Mouse (Mus musculus) lung, adult 2 months (tissue): ENCODE measurements around the gene Sfswap.

Experiments
- CTCF ChIP-seq: fragments of 200-500 bp; IDR thresholded peaks from 2 replicates; pipeline ENCODE4 v1.5.1; 2011; ENCODE audit warnings: mild to moderate bottlenecking, low read length, control low read depth; ENCODE audit not compliant: insufficient read depth
- POLR2A ChIP-seq: fragments of 200-500 bp; IDR thresholded peaks from 2 replicates; pipeline ENCODE4 v1.6.1; 2011; ENCODE audit warnings: low read depth, mild to moderate bottlenecking, control low read depth, low read length, borderline replicate concordance; ENCODE audit errors: extremely low read depth

DNA sequence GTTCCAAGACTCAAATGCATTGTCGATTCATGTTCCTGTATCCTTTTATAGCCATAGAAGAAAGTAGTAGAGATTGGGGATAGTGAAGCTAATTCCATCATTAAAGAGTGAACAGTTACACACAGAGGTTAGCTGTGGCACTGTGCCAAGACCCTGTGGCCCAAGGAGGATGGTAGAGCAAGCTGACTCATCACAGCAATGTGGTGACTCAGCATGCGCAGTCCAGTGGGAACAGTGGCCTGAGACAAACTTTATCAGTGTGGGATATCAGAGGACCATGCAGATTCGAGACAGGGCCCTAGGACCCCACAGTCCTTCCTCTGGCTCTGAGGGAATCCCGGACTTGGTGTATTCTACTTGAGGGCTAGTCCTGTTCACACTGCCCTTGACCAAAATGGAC is 17.2 kb downstream of the Sfswap start:
- TF ChIP-seq POLR2A, result no peak
- no peak for TF ChIP-seq CTCF
